Mouse (Mus musculus) hindbrain, embryonic 12.5 days (tissue): ENCODE data around the gene Cd244a. TPM values are rescaled to one million over a fixed set of nuclear protein-coding genes. Genes with fewer than 3 reads are reported as not detected.

Source experiments
- ATAC-seq: fragments of 200-750 bp; cut with Nextera tagmentation; 2 replicates; pipeline ENCODE4 v1.8.0; 2017; ENCODE audit warnings: moderate TSS enrichment; ENCODE audit not compliant: low FRiP score
- H3K27ac ChIP-seq: fragments of 300-500 bp; sonication (generic); 2 replicates; pipeline ENCODE4 v1.5.1; 2016; ENCODE audit warnings: mild to moderate bottlenecking
- H3K27me3 ChIP-seq: fragments of 300-500 bp; sonication (generic); 2 replicates; pipeline ENCODE4 v1.6.1; 2016; ENCODE audit warnings: mild to moderate bottlenecking
- H3K36me3 ChIP-seq: fragments of 300-500 bp; sonication (generic); 2 replicates; pipeline ENCODE4 v1.6.1; 2016; ENCODE audit warnings: mild to moderate bottlenecking
- H3K4me1 ChIP-seq: fragments of 300-500 bp; sonication (generic); 2 replicates; pipeline ENCODE4 v1.6.1; 2016
- H3K4me2 ChIP-seq: fragments of 300-500 bp; sonication (generic); replicated peaks from 2 replicates; pipeline ENCODE4 v1.6.1; 2016; ENCODE audit warnings: mild to moderate bottlenecking
- H3K4me3 ChIP-seq: fragments of 300-500 bp; sonication (generic); 2 replicates; pipeline ENCODE4 v1.5.1; 2016; ENCODE audit warnings: mild to moderate bottlenecking
- H3K9ac ChIP-seq: fragments of 300-500 bp; sonication (generic); 2 replicates; pipeline ENCODE4 v1.6.1; 2016; ENCODE audit warnings: mild to moderate bottlenecking, moderate library complexity
- H3K9me3 ChIP-seq: fragments of 300-500 bp; sonication (generic); replicated peaks from 2 replicates; pipeline ENCODE4 v1.6.1; 2016; ENCODE audit warnings: mild to moderate bottlenecking
- WGBS: fragments of 180-500 bp; shearing (Covaris S2); methylation state at CpG from one replicate; pipeline ENCODE4 v1.1.7; 2016; 5-methylcytosine and 5-hydroxymethylcytosine counted together
- polyA plus RNA-seq: library from polyadenylated mRNA; unstranded; fragments of >200 nt; fragmentation: Nextera tagmentation; extraction: Ambion mirVana; gene quantifications from 2 replicates; pipeline ENCODE4 v1.2.1, GENCODE M21; 2016

Cd244a gene
- polyA plus RNA-seq, 1 experiment from 2014 or later, result 0.08 TPM

- ATAC-seq, result no peak
- Histone ChIP-seq H3K4me1 (peaks cover 3% of the 10 kb centered on the region; the same call in 1 of the 2 replicates), H3K4me2 (no peak overlapping the region), H3K36me3 (no peaks in the 10 kb centered on the region), H3K9ac (no peak overlapping the region), H3K4me3 (no peak overlapping the region), H3K27me3 (no peaks in the 10 kb centered on the region), H3K27ac (no peak overlapping the region), H3K9me3 (no peaks in the 10 kb centered on the region)
- whole genome bisulfite sequencing, result 95% methylated on average over 2 of the region's 2 CpGs
Observed at GRCm38 (mm10) chr1:171556366-171556765, 2.6 kb upstream of the Cd244a start.

GRCm38 (mm10) chr1:171558407-171558806 lies 586 bp upstream of the Cd244a start:
- no peaks in the 10 kb centered on the region for H3K36me3 ChIP-seq
- WGBS, result 70% methylated on average over 6 of the region's 6 CpGs
- H3K9me3 ChIP-seq, result no peaks in the 10 kb centered on the region
- H3K4me2 ChIP-seq, result no peak overlapping the region
- no peak overlapping the region for H3K4me3 ChIP-seq
- no peak for ATAC-seq
- H3K4me1 ChIP-seq, result peaks cover 2% of the 10 kb centered on the region; the same call in 1 of the 2 replicates
- H3K9ac ChIP-seq, result no peak overlapping the region
- H3K27ac ChIP-seq, result no peak overlapping the region
- no peaks in the 10 kb centered on the region for H3K27me3 ChIP-seq

GRCm38 (mm10) chr1:171560262-171560661 lies 1.3 kb downstream of the Cd244a start:
- WGBS, result 87% methylated on average over 2 of the region's 2 CpGs
- Histone ChIP-seq H3K27ac (no peak overlapping the region), H3K9me3 (no peaks in the 10 kb centered on the region), H3K4me1 (no peaks in the 10 kb centered on the region), H3K36me3 (no peaks in the 10 kb centered on the region), H3K27me3 (peaks cover 4% of the 10 kb centered on the region; the same call in 1 of the 2 replicates), H3K4me2 (no peak overlapping the region), H3K4me3 (no peak overlapping the region), H3K9ac (no peak overlapping the region)
- no peak for ATAC-seq

GRCm38 (mm10) chr1:171561200-171561599 lies 2.2 kb downstream of the Cd244a start:
- Histone ChIP-seq H3K4me3 (no peak overlapping the region), H3K9me3 (no peaks in the 10 kb centered on the region), H3K9ac (no peak overlapping the region), H3K4me1 (no peaks in the 10 kb centered on the region), H3K36me3 (no peaks in the 10 kb centered on the region), H3K27me3 (peaks cover 4% of the 10 kb centered on the region; the same call in 1 of the 2 replicates), H3K27ac (no peak overlapping the region), H3K4me2 (no peak overlapping the region)
- ATAC-seq, result no peak
- WGBS, result 83% methylated on average over 1 of the region's 1 CpGs

GRCm38 (mm10) chr1:171561639-171562225 lies 2.7 kb downstream of the Cd244a start:
- H3K4me1 ChIP-seq, result no peaks in the 10 kb centered on the region
- no peak for ATAC-seq
- H3K27me3 ChIP-seq, result peaks cover 4% of the 10 kb centered on the region; the same call in 1 of the 2 replicates
- no peak overlapping the region for H3K4me2 ChIP-seq
- no peaks in the 10 kb centered on the region for H3K9me3 ChIP-seq
- 77% methylated on average over 7 of the region's 11 CpGs for WGBS
- H3K4me3 ChIP-seq, result no peak overlapping the region
- no peak overlapping the region for H3K9ac ChIP-seq
- H3K27ac ChIP-seq, result no peak overlapping the region
- no peaks in the 10 kb centered on the region for H3K36me3 ChIP-seq

GRCm38 (mm10) chr1:171563042-171563441 lies 4.0 kb downstream of the Cd244a start:
- Histone ChIP-seq H3K4me3 (no peak overlapping the region), H3K9me3 (no peaks in the 10 kb centered on the region), H3K27ac (no peak overlapping the region), H3K27me3 (peaks cover 4% of the 10 kb centered on the region; the same call in 1 of the 2 replicates), H3K9ac (no peak overlapping the region), H3K36me3 (no peaks in the 10 kb centered on the region), H3K4me1 (no peaks in the 10 kb centered on the region), H3K4me2 (no peak overlapping the region)
- WGBS, result 89% methylated on average over 2 of the region's 2 CpGs
- no peak for ATAC-seq

GRCm38 (mm10) chr1:171564247-171564646 lies 5.3 kb downstream of the Cd244a start:
- no peak overlapping the region for H3K9ac ChIP-seq
- no peaks in the 10 kb centered on the region for H3K36me3 ChIP-seq
- H3K4me1 ChIP-seq, result no peaks in the 10 kb centered on the region
- H3K9me3 ChIP-seq, result no peaks in the 10 kb centered on the region
- no peak for ATAC-seq
- 56% methylated on average over 3 of the region's 3 CpGs for WGBS
- H3K4me3 ChIP-seq, result no peak overlapping the region
- H3K27ac ChIP-seq, result no peak overlapping the region
- peaks cover 4% of the 10 kb centered on the region; the same call in 1 of the 2 replicates for H3K27me3 ChIP-seq
- no peak overlapping the region for H3K4me2 ChIP-seq

GRCm38 (mm10) chr1:171565888-171566287 lies 6.9 kb downstream of the Cd244a start:
- H3K9ac ChIP-seq, result no peak overlapping the region
- no peak overlapping the region for H3K27ac ChIP-seq
- ATAC-seq, result no peak
- no peak overlapping the region for H3K4me2 ChIP-seq
- no peak overlapping the region for H3K4me3 ChIP-seq
- 87% methylated on average over 4 of the region's 4 CpGs for WGBS
- H3K27me3 ChIP-seq, result peaks cover 4% of the 10 kb centered on the region; the same call in 1 of the 2 replicates
- H3K4me1 ChIP-seq, result no peaks in the 10 kb centered on the region
- no peaks in the 10 kb centered on the region for H3K36me3 ChIP-seq
- no peaks in the 10 kb centered on the region for H3K9me3 ChIP-seq

GRCm38 (mm10) chr1:171566777-171567176 lies 7.8 kb downstream of the Cd244a start:
- H3K27ac ChIP-seq, result no peak overlapping the region
- H3K4me1 ChIP-seq, result no peaks in the 10 kb centered on the region
- no peak overlapping the region for H3K4me3 ChIP-seq
- 26% methylated on average over 8 of the region's 8 CpGs for WGBS
- H3K36me3 ChIP-seq, result no peaks in the 10 kb centered on the region
- no peaks in the 10 kb centered on the region for H3K9me3 ChIP-seq
- peaks cover 4% of the 10 kb centered on the region; the same call in 1 of the 2 replicates for H3K27me3 ChIP-seq
- ATAC-seq, result 0 out of 2 replicates have a peak, but pooled peaks have one; percentile 13
- no peak overlapping the region for H3K9ac ChIP-seq
- no peak overlapping the region for H3K4me2 ChIP-seq

GRCm38 (mm10) chr1:171568436-171568835 lies 9.4 kb downstream of the Cd244a start:
- Histone ChIP-seq H3K9me3 (no peaks in the 10 kb centered on the region), H3K27me3 (peaks cover 4% of the 10 kb centered on the region; the same call in 1 of the 2 replicates), H3K4me3 (no peak overlapping the region), H3K36me3 (no peaks in the 10 kb centered on the region), H3K27ac (no peak overlapping the region), H3K4me1 (no peaks in the 10 kb centered on the region), H3K9ac (no peak overlapping the region), H3K4me2 (no peak overlapping the region)
- no peak for ATAC-seq
- 65% methylated on average over 2 of the region's 2 CpGs for WGBS

GRCm38 (mm10) chr1:171577168-171577567 lies 18.2 kb downstream of the Cd244a start:
- Histone ChIP-seq H3K27me3 (no peaks in the 10 kb centered on the region), H3K4me2 (no peak overlapping the region), H3K9ac (no peak overlapping the region), H3K4me3 (no peak overlapping the region), H3K27ac (no peak overlapping the region), H3K9me3 (no peaks in the 10 kb centered on the region), H3K36me3 (no peaks in the 10 kb centered on the region), H3K4me1 (no peaks in the 10 kb centered on the region)
- WGBS, result 90% methylated on average over 7 of the region's 7 CpGs
- ATAC-seq, result no peak

GRCm38 (mm10) chr1:171584584-171584983 lies 25.6 kb downstream of the Cd244a start:
- H3K27me3 ChIP-seq, result no peaks in the 10 kb centered on the region
- no peak overlapping the region for H3K9ac ChIP-seq
- H3K27ac ChIP-seq, result no peak overlapping the region
- 87% methylated on average over 2 of the region's 2 CpGs for WGBS
- no peaks in the 10 kb centered on the region for H3K4me1 ChIP-seq
- H3K4me2 ChIP-seq, result no peak overlapping the region
- no peaks in the 10 kb centered on the region for H3K9me3 ChIP-seq
- no peaks in the 10 kb centered on the region for H3K36me3 ChIP-seq
- no peak for ATAC-seq
- no peak overlapping the region for H3K4me3 ChIP-seq

GRCm38 (mm10) chr1:171604686-171605085 lies 45.7 kb downstream of the Cd244a start:
- no peak for ATAC-seq
- H3K4me1 ChIP-seq, result no peaks in the 10 kb centered on the region
- no peaks in the 10 kb centered on the region for H3K36me3 ChIP-seq
- H3K9ac ChIP-seq, result no peak overlapping the region
- no peak overlapping the region for H3K4me2 ChIP-seq
- 83% methylated on average over 3 of the region's 3 CpGs for WGBS
- no peak overlapping the region for H3K4me3 ChIP-seq
- H3K27me3 ChIP-seq, result no peaks in the 10 kb centered on the region
- H3K9me3 ChIP-seq, result no peaks in the 10 kb centered on the region
- no peak overlapping the region for H3K27ac ChIP-seq
